Mouse (Mus musculus) midbrain, postnatal 0 days (tissue): ENCODE results near the gene Dlg2. TPM values are rescaled to one million over a fixed set of nuclear protein-coding genes. Genes with fewer than 3 reads are reported as not detected.

Experiments used
- ATAC-seq: fragments of 200-750 bp; cut with Nextera tagmentation; 2 replicates; pipeline ENCODE4 v1.8.0; 2017; ENCODE audit warnings: moderate number of reproducible peaks, mild to moderate bottlenecking, moderate TSS enrichment, moderate library complexity; ENCODE audit not compliant: low FRiP score
- DNase-seq: peaks from one replicate; pipeline ENCODE4 v3.0.0-alpha.2; 2015; ENCODE audit warnings: low spot score
- H3K27ac ChIP-seq: fragments of 300-500 bp; sonication (generic); 2 replicates; pipeline ENCODE4 v1.5.1; 2014; ENCODE audit warnings: low read depth, mild to moderate bottlenecking, low read length, mixed read lengths
- H3K27me3 ChIP-seq: fragments of 300-500 bp; sonication (generic); 2 replicates; pipeline ENCODE4 v1.6.1; 2014; ENCODE audit warnings: low read length, control low read depth, mixed read lengths; ENCODE audit not compliant: insufficient read depth
- H3K36me3 ChIP-seq: fragments of 300-500 bp; sonication (generic); 2 replicates; pipeline ENCODE4 v1.6.1; 2014; ENCODE audit warnings: low read length, control low read depth, mixed read lengths; ENCODE audit not compliant: insufficient read depth
- H3K4me1 ChIP-seq: fragments of 300-500 bp; sonication (generic); 2 replicates; pipeline ENCODE4 v1.6.1; 2014; ENCODE audit warnings: mild to moderate bottlenecking, control low read depth, antibody characterized with exemption, low read length, mixed read lengths; ENCODE audit not compliant: insufficient read depth
- H3K4me2 ChIP-seq: fragments of 300-500 bp; sonication (generic); 2 replicates; pipeline ENCODE4 v1.6.1; 2014; ENCODE audit warnings: low read depth, mild to moderate bottlenecking, low read length, mixed read lengths; ENCODE audit not compliant: poor library complexity, severe bottlenecking
- H3K4me3 ChIP-seq: fragments of 300-500 bp; sonication (generic); 2 replicates; pipeline ENCODE4 v1.5.1; 2014; ENCODE audit warnings: low read depth, mild to moderate bottlenecking, low read length, moderate library complexity
- H3K9ac ChIP-seq: fragments of 300-500 bp; sonication (generic); replicated peaks from 2 replicates; pipeline ENCODE4 v1.6.1; 2014; ENCODE audit warnings: mild to moderate bottlenecking, low read length, moderate library complexity, mixed read lengths; ENCODE audit not compliant: poor library complexity, severe bottlenecking
- H3K9me3 ChIP-seq: fragments of 300-500 bp; sonication (generic); 2 replicates; pipeline ENCODE4 v1.6.1; 2016; ENCODE audit warnings: low read length, control low read depth
- CTCF ChIP-seq: IDR thresholded peaks from 2 replicates; pipeline ENCODE4 v1.5.1; 2016; ENCODE audit warnings: antibody characterized with exemption, mild to moderate bottlenecking
- WGBS: fragments of 180-500 bp; shearing (Covaris S2); extraction: QIAGEN DNeasy Blood & Tissue Kit; methylation state at CpG from one replicate; pipeline ENCODE4 v1.1.7; 2014; 5-methylcytosine and 5-hydroxymethylcytosine counted together
- polyA plus RNA-seq: library from polyadenylated mRNA; unstranded; fragments of >200 nt; fragmentation: Nextera tagmentation; extraction: Ambion mirVana; gene quantifications from 2 replicates; pipeline ENCODE4 v1.2.1, GENCODE M21; 2015
- total RNA-seq: library from RNA; depleted of rRNA; stranded (reverse); fragments of >200 nt; gene quantifications from 2 replicates; pipeline ENCODE4 v1.2.3, GENCODE M21; 2014

Gene Dlg2
- total and polyA plus RNA-seq, 2 experiments from 2014 or later = 21.6 to 126 TPM

- H3K4me1 ChIP-seq = no peaks in the 10 kb centered on the region
- no peaks in the 10 kb centered on the region for H3K27me3 ChIP-seq
- no peaks in the 10 kb centered on the region for H3K9me3 ChIP-seq
- no peak for TF ChIP-seq CTCF
- ATAC-seq (no peak), DNase-seq (no peak)
- 92% methylated on average over 7 of the region's 7 CpGs for WGBS
- H3K27ac ChIP-seq = no peak overlapping the region
- no peak overlapping the region for H3K4me3 ChIP-seq
- no peaks in the 10 kb centered on the region for H3K36me3 ChIP-seq
- no peak overlapping the region for H3K9ac ChIP-seq
- H3K4me2 ChIP-seq = no peak overlapping the region
Observed at GRCm38 (mm10) chr7:91096467-91096866, 620.0 kb downstream of the Dlg2 start.

- 90% methylated on average over 3 of the region's 3 CpGs for WGBS
- TF ChIP-seq CTCF = no peak
- no peak overlapping the region for H3K27ac ChIP-seq
Observed at GRCm38 (mm10) chr7:91098521-91098920, 622.0 kb downstream of the Dlg2 start.

GRCm38 (mm10) chr7:91109575-91109974 is 633.1 kb downstream of the Dlg2 start:
- WGBS = 72% methylated on average over 3 of the region's 3 CpGs
- DNase-seq (no peak), ATAC-seq (no peak)
- Histone ChIP-seq H3K9ac (no peak overlapping the region), H3K4me1 (no peaks in the 10 kb centered on the region), H3K27ac (no peak overlapping the region), H3K36me3 (no peaks in the 10 kb centered on the region), H3K9me3 (no peaks in the 10 kb centered on the region), H3K27me3 (no peaks in the 10 kb centered on the region), H3K4me3 (no peak overlapping the region), H3K4me2 (no peak overlapping the region)
- TF ChIP-seq CTCF = no peak

More at GRCm38 (mm10) chr7:91098521-91098920, 622.0 kb downstream of the Dlg2 start:
- ATAC-seq (no peak), DNase-seq (no peak)
- H3K9me3 ChIP-seq = no peaks in the 10 kb centered on the region
- H3K9ac ChIP-seq = no peak overlapping the region
- no peaks in the 10 kb centered on the region for H3K27me3 ChIP-seq
- no peaks in the 10 kb centered on the region for H3K36me3 ChIP-seq
- H3K4me2 ChIP-seq = no peak overlapping the region
- H3K4me1 ChIP-seq = no peaks in the 10 kb centered on the region
- H3K4me3 ChIP-seq = no peak overlapping the region

- no peak overlapping the region for H3K27ac ChIP-seq
- no peaks in the 10 kb centered on the region for H3K36me3 ChIP-seq
- no peak for TF ChIP-seq CTCF
- H3K9ac ChIP-seq = no peak overlapping the region
- H3K27me3 ChIP-seq = no peaks in the 10 kb centered on the region
- DNase-seq = no peak
- no peaks in the 10 kb centered on the region for H3K9me3 ChIP-seq
- H3K4me1 ChIP-seq = no peaks in the 10 kb centered on the region
- no peak overlapping the region for H3K4me2 ChIP-seq
- WGBS = 76% methylated on average over 4 of the region's 4 CpGs
- no peak for ATAC-seq
- H3K4me3 ChIP-seq = no peak overlapping the region
Observed at GRCm38 (mm10) chr7:91132128-91132527, 655.7 kb downstream of the Dlg2 start.

GRCm38 (mm10) chr7:91154096-91154495 is 677.6 kb downstream of the Dlg2 start:
- Histone ChIP-seq H3K27ac (no peak overlapping the region), H3K27me3 (no peaks in the 10 kb centered on the region), H3K9me3 (no peaks in the 10 kb centered on the region), H3K4me1 (no peaks in the 10 kb centered on the region), H3K4me2 (no peak overlapping the region), H3K4me3 (no peak overlapping the region), H3K36me3 (no peaks in the 10 kb centered on the region), H3K9ac (no peak overlapping the region)
- ATAC-seq (no peak), DNase-seq (no peak)
- TF ChIP-seq CTCF = no peak
- 78% methylated on average over 1 of the region's 1 CpGs for WGBS

- no peak; the same call in 1 of the 2 replicates for ATAC-seq
- no peak overlapping the region for H3K4me3 ChIP-seq
- WGBS = 55% methylated on average over 5 of the region's 5 CpGs
- H3K9me3 ChIP-seq = no peaks in the 10 kb centered on the region
- no peak for TF ChIP-seq CTCF
- no peak overlapping the region for H3K9ac ChIP-seq
- H3K36me3 ChIP-seq = no peaks in the 10 kb centered on the region
- H3K4me1 ChIP-seq = peaks cover 3% of the 10 kb centered on the region; the same call in 1 of the 2 replicates
- no peak overlapping the region for H3K27ac ChIP-seq
- peak; percentile 4 for DNase-seq
- no peaks in the 10 kb centered on the region for H3K27me3 ChIP-seq
- no peak overlapping the region for H3K4me2 ChIP-seq
Observed at GRCm38 (mm10) chr7:91159144-91159543, 682.7 kb downstream of the Dlg2 start.
